Mouse (Mus musculus): ENCODE data around the gene Uchl5.

DNA sequence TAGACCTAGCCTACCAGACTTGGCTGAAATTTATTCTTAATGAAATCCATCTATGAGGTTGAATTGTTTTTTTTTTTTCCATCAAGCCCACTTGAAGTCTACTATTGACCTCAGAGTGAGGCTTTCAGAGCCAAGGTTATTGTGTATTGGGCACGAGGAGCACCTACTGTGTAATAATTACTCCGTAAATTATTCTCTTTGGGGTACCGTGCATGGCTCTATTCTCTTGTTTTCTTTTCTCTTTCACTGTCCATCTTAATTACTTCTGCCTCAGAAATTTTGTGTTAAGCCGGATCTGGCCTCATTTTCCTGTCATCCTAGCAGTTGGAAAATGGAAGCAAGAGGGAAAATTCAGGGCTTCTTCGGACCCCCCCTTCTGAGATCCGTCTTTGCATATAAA lies 34.9 kb upstream of the Uchl5 start:
- TF ChIP-seq CTCF (IDR thresholded peaks at IDR 0.05; ENCODE audit: low read depth) (no peak), EP300 (IDR thresholded peaks at IDR 0.05; ENCODE audit: low read depth) (no peak)

Measured in liver, postnatal 0 days (tissue).